In genomic region chr14:121037276-121037675, GRCm38 (mm10) we compare ENCODE assay signal across 8 mouse cellular contexts. TPM values are rescaled to one million over a fixed set of nuclear protein-coding genes. Genes with fewer than 3 reads are reported as not detected.
DNase-seq lines count a peak whose midpoint lies in the region; ATAC-seq and TF ChIP-seq lines count a peak whose summit lies in the region.

No protein-coding gene starts in this region.

- WGBS in limb, embryonic 10.5 days: 31% methylated on average over 7 of the region's 7 CpGs
- 30% methylated on average over 7 of the region's 7 CpGs for WGBS in neural tube, embryonic 14.5 days

- intact Hi-C loops in left cerebral cortex, adult 2 months (cut with DNase I): loop anchor here (5.0 kb wide), 2 partner anchors 70 to 135 kb away; no protein-coding TSS in a partner anchor
- intact Hi-C loops in left cerebral cortex, postnatal 36 days (cut with DNase I): loop anchor here (2.0 to 5.0 kb wide), 6 partner anchors 45 to 205 kb away; no protein-coding TSS in a partner anchor

- peak overlapping the region; percentile 96 for H3K27ac ChIP-seq in left cerebral cortex, adult 2 months
- peak overlapping the region; percentile 100 for H3K27ac ChIP-seq in limb, embryonic 10.5 days
- no peak overlapping the region for H3K27ac ChIP-seq in neural tube, embryonic 14.5 days (ENCODE audit: low read depth, low read length)

- H3K9ac ChIP-seq in neural tube, embryonic 14.5 days (replicated peaks; ENCODE audit: low read depth, low read length): peak overlapping the region; percentile 97

- no peaks in the 10 kb centered on the region for H3K9me3 ChIP-seq in limb, embryonic 10.5 days (replicated peaks)
- H3K9me3 ChIP-seq in neural tube, embryonic 14.5 days (ENCODE audit: control insufficient read depth, low read length): no peaks in the 10 kb centered on the region

- DNase-seq in left cerebral cortex, adult 2 months (ENCODE audit: extremely low spot score in 1 of 2, low spot score in 2 of 2): no peak
- no peak for DNase-seq in left cerebral cortex, postnatal 36 days (ENCODE audit: low spot score in 2 of 2)
- peak; percentile 75 for DNase-seq in fibroblast of lung, adult 2 months (ENCODE audit: low read depth)
- no peak for DNase-seq in limb, embryonic 10.5 days (ENCODE audit: low spot score)
- DNase-seq in thymus, postnatal 0 days (ENCODE audit: low spot score): no peak
- DNase-seq in cerebellum, postnatal 14 days: no peak
- no peak for DNase-seq in adrenal gland, postnatal 36 days

- no peak for ATAC-seq in neural tube, embryonic 14.5 days (ENCODE audit: low read depth)

- peak overlapping the region; percentile 91 for H3K4me2 ChIP-seq in neural tube, embryonic 14.5 days (ENCODE audit: low read depth, low read length)

- peaks cover 17% of the 10 kb centered on the region for H3K27me3 ChIP-seq in limb, embryonic 10.5 days (ENCODE audit: low read depth, poor library complexity, severe bottlenecking)
- no peaks in the 10 kb centered on the region for H3K27me3 ChIP-seq in neural tube, embryonic 14.5 days (ENCODE audit: control insufficient read depth, insufficient read depth, low read length)

- peak overlapping the region; percentile 61 for H3K4me3 ChIP-seq in left cerebral cortex, adult 2 months
- H3K4me3 ChIP-seq in limb, embryonic 10.5 days: peak overlapping the region; percentile 97
- H3K4me3 ChIP-seq in neural tube, embryonic 14.5 days (ENCODE audit: low read depth, low read length): peak overlapping the region; percentile 86

- no peak for TF ChIP-seq CTCF in left cerebral cortex, adult 2 months (IDR thresholded peaks at IDR 0.05)

- H3K4me1 ChIP-seq in limb, embryonic 10.5 days: peaks cover 57% of the 10 kb centered on the region
- H3K4me1 ChIP-seq in neural tube, embryonic 14.5 days (ENCODE audit: control insufficient read depth, insufficient read depth, low read length): peaks cover 17% of the 10 kb centered on the region

- no peaks in the 10 kb centered on the region for H3K36me3 ChIP-seq in limb, embryonic 10.5 days
- H3K36me3 ChIP-seq in neural tube, embryonic 14.5 days (ENCODE audit: control insufficient read depth, insufficient read depth, low read length): no peaks in the 10 kb centered on the region

RNA-seq across cellular contexts. Expression of gene Farp1, which starts 2.3 kb away (rescaled TPM):
- 100 to 1,000 TPM; 142 to 152 TPM for total RNA-seq in left cerebral cortex, adult 2 months (2021)
- 100 to 1,000 TPM; 130 to 160 TPM for total RNA-seq in left cerebral cortex, postnatal 36 days (2021)
- polyA plus RNA-seq in limb, embryonic 10.5 days (2016; fragmentation: Nextera tagmentation; extraction: Ambion mirVana): 43.3 and 53.2 TPM in 2 replicates
- polyA plus RNA-seq in neural tube, embryonic 14.5 days (2014; fragmentation: Nextera tagmentation; extraction: Ambion mirVana): 34.9 and 37.3 TPM in 2 replicates
- polyA plus RNA-seq in thymus, postnatal 0 days (2015; fragmentation: Nextera tagmentation; extraction: Ambion mirVana): 4.9 and 5.1 TPM in 2 replicates
- 10 to 100 TPM; 17.2 to 25.1 TPM for total RNA-seq in adrenal gland, postnatal 36 days (2021)

Comparison
In these comparisons a context has a peak if more than half of its experiments do, and no peak if none do; other contexts are left out.
1. RNA of gene Farp1, which starts 2.3 kb away (total RNA-seq): 130 to 160 TPM in left cerebral cortex, postnatal 36 days and 142 to 152 TPM in left cerebral cortex, adult 2 months; 17.2 to 25.1 TPM in adrenal gland, postnatal 36 days; every median in the first group is over 4 times any median in the second.
2. Peak in every context shown above with its lines, with median percentiles within 50 percentile points of each other: H3K4me3 ChIP-seq.